Mouse (Mus musculus): ENCODE measurements around the gene Cpt1c.

- TF ChIP-seq POLR2A (IDR thresholded peaks at IDR 0.05; ENCODE audit: insufficient read depth, low read depth, low read length) (no peak), CTCF (IDR thresholded peaks at IDR 0.05; ENCODE audit: insufficient read depth, low read depth, low read length) (no peak)
Observed at GRCm38 (mm10) chr7:44966638-44967037, 8.0 kb downstream of the Cpt1c start.
